Mouse (Mus musculus) ZHBTc4 (cell line): ENCODE results near the gene Emc1.

Source experiments
- DNase-seq: peaks from one replicate; pipeline ENCODE4 v3.0.0-alpha.2; 2011; ENCODE audit warnings: low read depth, low spot score

Gene Emc1

DNA sequence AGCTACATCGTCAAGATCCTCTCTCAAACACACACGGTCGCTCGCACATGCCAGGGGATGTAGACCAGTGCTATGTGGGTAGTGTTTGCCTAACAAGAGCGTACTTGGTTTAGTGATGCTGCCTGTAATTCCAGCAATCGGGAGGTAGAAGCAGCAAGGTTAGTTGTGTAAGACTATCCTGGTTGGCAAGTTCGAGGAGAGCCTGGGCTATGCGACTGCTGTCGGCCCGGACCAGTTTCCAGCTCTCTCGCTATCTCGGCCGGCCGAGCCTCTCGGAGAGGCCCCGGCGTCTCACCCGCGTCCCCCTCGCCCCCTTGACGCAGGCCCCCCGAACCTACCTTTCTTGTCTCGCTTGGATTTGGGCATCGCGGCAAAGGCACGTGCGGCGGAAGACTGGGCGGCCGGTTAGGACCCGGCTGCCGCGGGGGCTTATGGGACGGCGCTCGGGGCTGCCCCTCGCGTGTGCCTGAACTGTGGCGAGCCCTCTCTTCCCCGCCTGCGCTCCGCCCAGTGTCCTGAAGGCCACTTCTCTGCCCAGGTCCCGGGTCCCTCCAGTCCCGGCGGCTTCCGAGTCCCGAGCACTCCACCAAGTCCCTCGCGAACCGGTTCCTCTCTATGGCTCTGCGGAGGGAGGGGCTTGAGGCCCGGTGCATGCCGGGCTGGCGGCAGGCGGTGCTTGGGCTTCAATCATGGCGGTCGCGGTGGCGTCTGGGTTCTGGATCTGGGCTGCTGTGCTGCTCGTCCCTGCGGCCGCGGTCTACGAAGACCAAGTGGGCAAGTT, at the start of gene Emc1, which contains the start of the genes Mrto4 and Ubr4:
TSS of gene Emc1 (plus strand) at position 657 of the 781 bp plus-strand sequence.
TSS of gene Mrto4 (minus strand) at position 646 of the 781 bp plus-strand sequence.
TSS of gene Ubr4 (plus strand) at position 679 of the 781 bp plus-strand sequence.
- DNase-seq = peak; percentile 89

DNA sequence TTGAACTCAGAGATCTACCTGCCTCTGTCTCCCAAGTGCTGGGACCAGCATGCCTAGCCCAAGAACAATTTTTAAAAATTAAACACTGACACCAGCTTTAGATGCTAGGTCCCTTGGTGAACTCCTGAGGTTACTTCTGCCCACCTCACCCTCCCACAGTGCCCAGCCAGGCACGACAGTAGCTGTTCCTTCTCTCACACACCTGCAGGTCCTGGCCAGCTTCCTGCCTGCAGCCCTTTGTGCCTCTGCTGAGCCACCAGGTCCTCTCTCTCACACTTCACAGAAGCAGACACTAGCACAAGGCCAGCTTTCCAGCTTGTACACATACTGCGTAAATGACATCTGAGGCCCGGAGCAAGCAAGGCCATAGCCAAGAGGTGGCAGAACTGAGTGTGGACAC, 46.9 kb upstream of the Emc1 start:
- no peak for DNase-seq

DNA sequence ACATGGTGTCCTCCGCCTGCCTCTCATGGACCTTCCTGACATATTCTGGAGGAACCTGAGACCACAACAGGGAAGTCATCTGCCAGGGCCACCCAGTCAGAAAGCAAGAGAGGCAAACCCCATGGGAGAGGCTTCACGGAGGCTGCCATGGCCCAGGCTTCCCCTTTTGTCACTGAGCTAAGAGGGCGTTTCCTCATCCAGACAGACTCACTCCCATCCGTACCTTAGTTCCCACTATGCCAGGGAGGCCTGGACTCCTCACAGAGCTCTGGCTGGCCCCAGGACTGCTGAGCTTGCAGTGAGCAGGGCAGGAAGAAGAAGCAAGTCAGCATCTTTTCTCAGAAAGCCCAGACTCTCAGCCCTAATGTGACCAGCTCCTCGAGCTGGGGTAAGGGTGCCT, 44.5 kb upstream of the Emc1 start:
- no peak for DNase-seq

DNA sequence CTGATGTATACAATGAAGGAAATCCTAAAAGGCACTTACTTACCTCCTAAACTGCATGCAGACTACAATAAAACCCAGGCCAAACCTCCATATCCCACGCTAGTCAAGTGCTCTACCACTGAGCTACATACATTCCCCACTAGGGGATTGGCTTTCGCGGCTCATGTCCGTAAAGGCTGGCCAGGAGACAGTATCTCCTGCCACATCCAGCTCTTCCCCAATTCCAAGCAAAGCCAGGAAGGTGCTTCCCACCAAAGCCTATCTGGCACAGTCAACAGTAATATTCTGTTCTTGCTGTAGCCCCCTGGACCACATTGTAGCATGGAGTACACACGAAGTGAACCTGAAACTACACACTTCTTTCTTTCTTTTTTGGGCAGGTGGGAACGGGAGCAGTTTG, 42.7 kb upstream of the Emc1 start:
- DNase-seq = peak; percentile 64

DNA sequence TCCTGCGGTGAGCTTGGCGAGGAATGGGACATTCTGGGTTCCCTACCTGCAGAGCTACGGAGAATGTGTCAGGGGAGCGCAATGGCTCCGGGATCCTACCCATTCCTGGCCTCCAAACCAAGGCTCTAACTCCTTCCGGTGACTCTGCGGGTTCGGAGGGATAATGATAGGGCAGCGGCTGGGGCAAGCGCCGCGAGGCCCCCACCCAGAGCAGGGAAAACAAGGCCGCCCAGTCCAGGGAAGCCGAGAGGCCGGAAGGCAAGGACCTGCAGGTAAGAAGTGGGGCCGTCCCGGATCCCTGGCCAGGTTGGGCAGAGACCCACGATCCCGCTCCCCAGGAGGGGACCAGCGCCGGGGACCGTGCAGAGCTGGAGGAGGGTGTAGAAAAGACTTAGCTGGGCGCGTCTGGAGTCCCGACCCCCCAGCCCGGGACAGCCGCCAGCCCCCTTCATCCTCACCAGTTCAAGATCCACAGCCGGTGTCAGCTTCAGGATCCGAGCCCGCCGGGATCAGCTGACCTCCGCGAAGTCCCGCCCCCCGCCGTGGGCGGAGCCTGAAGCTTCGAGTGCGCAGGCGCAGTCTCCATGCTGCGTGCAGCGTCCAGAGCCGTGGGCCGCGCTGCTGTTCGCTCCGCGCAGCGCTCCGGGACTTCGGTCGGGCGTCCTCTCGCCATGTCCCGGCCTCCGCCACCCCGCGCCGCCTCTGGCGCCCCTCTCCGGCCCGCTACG, 42.1 kb upstream of the Emc1 start, which contains the start of the genes Pqlc2 and Akr7a5:
TSS of gene Pqlc2 (minus strand) at position 538 of the 728 bp plus-strand sequence.
TSS of gene Akr7a5 (plus strand) at position 574 of the 728 bp plus-strand sequence.
- DNase-seq = peak; percentile 96

DNA sequence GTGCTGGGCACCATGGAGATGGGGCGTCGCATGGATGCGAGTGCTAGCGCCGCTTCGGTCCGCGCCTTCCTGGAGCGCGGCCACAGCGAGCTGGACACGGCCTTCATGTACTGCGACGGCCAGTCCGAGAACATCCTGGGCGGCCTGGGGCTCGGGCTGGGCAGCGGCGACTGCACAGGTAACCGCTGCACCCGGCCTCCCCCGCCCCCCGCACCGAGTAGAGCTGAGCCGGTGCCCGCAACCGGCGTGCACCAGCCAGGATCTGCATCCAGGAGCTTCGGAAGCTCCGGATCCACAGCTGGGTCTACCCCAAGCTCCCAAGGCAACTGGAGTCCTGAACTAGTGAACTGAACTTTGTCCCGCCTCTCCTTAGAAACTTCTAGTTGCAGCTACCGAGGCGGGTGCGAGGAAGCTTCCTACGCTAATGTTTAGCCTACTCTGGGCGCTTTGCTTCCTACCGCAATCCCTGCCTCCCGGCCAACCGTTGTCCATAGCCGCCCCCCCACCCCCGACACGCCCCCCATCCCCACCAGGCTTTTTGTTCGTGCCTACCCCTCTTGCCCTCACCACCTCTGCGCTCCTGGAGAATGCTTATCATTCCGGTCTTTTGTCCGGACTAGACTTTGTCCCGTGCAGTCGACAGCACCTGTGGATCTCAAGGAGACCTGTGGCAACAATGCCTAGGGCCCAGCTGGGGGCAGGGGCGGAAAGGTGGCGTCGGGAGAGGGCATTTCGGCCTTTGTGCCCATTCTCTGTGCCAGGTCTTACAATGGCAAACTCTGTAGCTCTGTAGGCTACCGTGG, 41.3 kb upstream of the Emc1 start:
- peak; percentile 75 for DNase-seq

DNA sequence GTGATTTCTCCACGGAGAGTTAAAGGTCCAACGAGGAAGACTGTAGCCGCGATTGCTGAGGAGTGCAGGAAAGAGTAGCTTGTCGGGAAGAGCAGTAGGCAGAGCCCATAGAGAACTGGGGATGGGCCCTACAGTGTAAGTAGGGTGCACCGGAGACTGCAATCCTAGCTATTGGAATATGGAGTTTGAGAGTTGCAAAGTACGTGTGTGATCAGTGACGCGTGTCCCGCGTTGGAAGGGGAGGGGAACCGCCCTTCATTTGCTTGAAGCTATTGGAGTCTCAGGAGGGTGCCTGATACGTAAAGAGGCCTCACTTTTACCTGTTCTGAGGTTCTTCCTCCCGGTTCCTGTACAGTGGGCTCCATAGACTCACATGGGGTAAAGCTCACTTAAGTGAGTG, 40.7 kb upstream of the Emc1 start:
- DNase-seq = peak; percentile 39

DNA sequence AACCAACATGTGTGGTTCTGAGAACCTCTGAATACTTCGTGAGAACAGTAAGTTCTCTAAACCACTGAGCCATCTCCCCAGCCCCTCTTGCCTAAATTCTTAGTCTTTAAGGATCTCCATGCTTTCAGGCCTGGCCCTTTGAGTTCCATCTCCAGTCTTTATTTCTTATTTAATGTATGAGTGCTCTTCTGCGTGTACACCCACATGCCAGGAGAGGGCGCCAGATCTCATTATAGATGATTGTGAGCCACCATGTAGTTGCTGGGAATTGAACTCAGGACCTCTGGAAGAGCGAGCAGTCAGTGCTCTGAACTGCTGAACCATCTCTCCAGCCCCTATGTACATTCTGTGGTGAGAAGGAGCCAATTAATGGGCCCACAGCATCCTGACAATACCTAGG, 39.8 kb upstream of the Emc1 start:
- DNase-seq = peak; percentile 77

DNA sequence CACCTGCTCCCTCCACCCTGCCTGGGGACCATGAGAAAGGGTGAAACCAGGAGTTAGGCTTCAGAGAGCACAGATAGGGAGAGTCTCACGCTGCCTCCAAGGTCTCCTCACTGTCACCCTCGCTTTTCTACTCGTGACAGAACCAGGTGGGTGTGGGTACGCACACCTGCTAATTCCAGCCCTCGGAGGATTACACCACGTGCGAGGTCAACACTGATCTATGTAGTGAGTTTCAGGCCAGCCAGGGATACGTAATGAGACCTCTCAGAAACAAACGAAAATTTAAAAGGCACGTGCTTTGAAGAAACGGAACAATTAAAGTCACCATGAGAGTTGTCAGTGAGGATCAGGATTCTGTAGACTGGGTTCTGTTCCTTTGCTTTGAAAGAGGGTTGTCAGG, 33.9 kb upstream of the Emc1 start:
- no peak for DNase-seq

DNA sequence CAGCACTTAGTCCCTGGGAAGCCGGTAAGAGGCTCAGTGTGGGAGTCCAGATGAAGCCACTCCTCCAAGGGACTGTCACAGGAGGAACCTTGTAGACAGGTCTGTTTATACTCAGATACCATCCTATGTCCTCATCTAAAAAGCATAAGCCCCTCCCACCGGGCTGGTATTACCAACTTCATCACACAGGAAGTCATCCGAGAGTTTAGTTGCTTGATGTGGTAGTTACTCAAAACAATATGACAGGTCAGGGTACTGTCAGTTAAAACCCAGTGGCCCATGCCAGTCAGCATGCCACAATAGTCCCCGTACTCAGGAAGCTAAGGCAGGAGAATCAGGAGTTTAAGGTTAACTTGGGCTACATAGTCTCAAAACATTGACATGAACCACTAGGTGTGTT, 32.6 kb upstream of the Emc1 start:
- no peak for DNase-seq

DNA sequence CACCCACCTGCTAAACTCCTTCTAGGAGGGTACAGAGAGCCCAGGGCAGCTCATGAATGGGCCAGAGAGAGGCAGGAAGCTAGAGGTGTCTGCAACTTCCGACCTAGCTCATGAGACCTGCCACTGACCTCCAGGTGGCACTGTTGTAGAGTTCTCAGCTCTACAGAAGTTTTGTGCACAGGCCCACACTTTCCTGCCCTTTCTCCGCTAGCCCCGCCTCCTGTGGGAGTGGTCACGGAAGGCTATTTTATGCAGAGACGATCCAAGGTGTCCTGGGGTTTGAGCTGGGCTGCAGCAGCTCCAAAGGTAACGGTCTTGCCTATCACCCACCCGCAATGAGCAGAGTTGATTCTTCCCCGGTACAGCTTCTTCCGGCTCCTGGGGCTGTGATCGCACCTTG, 21.8 kb upstream of the Emc1 start:
- peak; percentile 98 for DNase-seq

DNA sequence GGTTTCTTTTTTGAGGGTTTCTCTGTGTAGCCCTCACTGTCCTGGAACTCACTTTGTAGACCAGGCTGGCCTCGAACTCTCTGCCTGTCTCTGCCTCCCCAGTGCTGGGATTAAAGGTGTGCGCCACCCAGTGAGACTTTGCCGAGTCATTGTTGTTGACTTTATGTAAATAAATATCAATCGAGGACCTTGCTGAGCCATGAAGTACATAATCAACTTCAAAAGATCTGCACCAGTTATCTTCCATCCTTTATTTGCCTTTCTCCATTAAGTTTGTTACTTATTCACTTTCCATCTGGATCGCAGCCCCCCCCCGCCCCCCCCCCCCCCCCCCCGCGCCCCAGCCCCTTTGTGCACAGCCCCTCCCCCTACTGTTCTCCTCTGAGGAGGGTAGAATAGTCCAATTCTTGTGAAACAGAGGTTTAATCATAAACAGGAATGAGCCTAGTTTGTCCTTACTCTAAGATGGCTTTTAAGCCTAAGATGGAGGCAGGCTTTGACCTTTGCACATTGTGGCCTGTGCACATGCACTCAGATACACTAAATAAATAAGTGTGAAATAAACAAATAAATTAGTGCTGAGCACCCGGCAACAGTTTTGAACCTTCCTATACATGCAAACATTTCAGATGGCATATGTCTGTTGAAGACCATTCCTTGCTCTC, 17.6 kb upstream of the Emc1 start:
- no peak for DNase-seq

DNA sequence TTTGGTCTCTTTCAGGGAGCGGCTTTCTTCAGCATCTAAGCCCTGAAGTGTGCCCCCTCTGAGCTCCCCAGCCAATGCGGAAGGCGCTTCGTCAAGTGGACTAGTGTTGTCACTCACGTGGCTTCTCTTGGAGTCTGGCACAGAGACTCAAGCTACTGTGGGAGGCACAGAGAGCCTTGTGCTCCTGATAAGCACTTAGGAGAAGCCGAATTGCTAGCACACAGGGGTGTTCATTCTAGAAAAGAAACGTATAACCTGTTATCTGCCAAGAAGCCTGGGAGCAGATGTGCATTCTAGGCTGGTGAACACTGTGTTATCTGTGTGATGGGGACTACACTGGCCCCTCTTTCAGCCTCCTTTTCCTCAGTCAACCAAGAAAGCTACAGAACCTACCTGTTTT, 16.9 kb upstream of the Emc1 start:
- no peak for DNase-seq

DNA sequence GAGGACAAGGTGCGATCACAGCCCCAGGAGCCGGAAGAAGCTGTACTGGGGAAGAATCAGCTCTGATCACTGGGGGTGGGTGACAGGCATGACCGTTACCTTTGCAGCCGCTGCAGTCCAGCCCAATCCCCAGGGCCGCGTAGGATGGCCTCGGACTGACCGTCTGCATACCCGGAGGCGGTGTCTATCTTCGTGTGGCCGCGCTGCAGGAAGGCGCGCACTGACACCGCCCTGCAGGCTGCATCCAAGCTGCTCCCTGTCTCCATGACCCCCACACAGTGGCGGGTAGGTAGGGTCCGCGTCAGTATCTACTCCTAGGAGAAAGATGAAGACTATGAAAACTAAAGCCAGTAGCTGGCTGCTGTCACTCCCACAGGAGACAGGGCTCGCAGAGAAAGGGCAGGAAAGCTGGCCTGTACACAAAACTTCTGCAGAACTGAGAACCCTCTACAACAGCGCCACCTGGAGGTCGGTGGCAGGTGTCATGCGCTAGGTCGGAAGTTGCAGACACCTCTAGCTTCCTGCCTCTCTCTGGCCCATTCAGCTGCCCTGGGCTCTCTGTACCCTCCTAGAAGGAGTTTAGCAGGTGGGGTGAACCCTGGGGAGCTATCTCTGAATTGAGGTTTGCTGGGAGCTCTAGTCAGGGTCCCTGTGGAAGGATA, 15.4 kb upstream of the Emc1 start:
- DNase-seq = peak; percentile 94

DNA sequence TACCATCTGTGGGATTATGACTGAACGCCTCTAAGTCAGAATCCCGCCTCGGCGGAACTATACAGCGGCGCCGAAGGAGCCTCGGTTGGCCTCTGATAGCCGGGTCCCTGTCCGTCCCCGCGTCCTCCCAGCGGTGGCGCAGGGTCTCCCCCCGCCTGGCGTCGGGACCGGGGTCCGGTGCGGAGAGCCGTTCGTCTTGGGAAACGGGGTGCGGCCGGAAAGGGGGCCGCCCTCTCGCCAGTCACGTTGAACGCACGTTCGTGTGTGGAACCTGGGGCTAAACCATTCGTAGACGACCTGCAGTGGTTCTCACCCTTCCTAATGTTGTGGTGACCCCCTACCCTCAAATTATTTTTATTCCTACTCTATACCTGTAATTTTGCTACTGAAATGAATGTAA, 14.2 kb upstream of the Emc1 start:
- DNase-seq = no peak

DNA sequence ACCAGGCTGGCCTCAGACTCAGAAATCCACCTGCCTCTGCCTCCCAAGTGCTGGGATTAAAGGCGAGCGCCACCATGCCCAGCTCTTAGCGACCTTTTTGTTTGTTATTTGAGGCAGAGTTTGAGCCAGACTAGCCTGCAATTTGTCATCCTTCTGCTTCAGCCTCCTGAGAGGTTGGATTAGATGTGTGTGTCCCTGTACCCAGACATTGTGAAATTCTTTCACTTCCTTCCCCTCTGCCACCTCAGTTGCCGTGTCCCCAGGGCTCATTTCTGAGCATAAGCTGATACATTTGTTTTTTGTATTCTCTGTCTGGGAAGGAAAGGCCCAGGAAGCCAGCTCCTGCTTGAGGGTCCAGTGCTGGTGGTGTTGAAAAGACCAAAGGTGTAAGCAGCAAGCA, 11.6 kb upstream of the Emc1 start:
- DNase-seq = no peak

DNA sequence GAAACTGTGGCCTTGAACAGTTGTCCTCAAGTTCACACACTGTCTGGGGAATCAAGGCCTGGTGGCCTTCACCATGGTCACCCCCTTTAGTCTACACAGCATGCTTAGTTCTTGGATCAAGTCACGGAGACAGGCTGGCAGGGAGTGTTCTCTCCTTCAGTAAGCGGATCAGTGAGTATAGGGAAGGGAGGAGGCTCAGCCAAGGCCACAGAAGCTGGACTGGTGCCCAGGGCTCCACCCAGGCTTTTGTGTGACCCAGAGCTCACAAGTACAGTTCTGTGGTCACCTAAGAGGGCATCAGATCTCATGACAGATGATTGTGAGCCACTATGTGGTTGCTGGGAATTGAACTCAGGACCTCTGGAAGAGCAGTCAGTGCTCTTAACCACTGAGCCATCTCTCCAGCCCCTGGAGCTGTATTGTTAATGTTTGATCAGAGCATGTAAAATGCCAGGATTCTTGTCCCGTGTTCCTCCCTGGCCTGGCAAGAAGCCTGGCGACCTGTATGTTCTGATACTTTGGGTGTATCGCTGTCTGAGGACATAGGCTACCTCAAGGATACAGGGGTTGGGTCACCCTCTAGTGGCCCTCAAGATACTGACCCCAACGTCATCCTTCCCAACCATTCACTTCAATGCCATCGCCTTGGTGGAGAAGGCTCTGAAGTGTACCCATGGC, 10.7 kb upstream of the Emc1 start:
- no peak for DNase-seq

DNA sequence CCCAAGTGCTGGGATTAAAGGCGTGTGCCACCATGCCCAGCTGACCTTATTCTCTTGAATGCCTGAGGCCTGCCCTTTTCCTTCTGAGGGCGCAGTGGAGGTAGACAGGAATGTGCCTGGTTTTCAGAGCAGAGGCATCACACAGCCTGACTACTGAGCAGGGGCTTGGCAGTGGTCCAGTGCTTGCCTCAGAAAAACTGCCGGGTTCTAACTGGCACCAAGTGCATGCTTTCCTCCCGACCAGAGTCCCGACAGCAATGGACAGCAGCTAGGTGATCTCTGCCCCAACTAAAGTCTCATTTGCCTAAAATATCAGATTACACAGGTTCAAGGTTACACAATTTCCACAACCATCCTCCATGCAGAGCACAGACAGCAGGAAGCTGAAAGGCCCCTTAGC, 8.7 kb upstream of the Emc1 start:
- DNase-seq = no peak

DNA sequence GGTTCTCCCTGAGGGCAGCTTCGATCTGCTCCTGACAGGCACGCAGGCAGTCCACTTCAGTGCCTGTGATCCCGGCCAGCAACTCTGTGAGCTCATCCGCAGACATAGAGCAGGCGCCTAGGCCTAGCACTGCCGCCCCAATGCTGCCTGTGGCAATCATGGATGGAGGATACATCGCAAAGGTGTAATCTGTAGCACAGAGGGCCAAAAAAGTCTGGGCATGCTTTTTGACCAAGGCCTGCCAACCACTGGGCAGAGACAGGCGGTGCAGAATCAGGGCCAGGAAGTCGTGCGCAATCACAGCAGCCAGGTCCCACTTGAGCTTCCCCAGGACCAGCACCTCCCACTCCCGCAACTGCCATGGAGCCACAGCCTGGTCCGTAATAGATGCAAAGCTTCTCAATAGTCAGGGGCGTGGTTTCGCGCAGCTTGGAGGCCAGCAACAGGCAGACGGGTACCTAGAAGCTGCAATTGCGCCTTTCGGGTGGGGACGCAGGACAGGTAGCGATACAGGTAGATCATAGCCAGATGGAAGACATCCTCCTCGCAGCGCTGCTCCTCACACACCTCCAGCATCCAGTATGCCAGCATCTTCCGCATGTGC, 6.9 kb upstream of the Emc1 start:
- peak; percentile 79 for DNase-seq

DNA sequence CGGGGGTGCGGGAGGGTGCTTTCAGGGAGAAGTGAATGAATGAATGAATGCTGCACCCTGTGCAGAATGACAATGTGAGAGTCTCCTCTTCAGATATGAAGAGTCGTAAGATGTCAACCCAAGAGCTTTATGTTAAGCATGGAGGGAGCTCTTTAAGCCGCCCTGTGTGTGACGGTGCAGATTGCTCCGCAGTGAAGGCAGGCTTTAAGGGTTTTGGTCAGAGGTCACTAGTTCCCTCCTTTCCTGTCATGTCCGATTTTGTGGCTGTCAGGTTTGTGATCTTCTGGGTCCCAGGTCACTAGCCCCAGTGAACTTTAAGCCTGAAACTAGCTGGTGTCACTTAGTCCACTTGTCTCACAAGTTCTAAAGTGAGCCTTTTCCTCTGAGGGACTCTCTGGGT, 445 bp downstream of the Emc1 start:
- no peak for DNase-seq
